Mouse (Mus musculus) cortical plate, adult 2 months (tissue): ENCODE data around the gene Arid4b.

Source experiments
- CTCF ChIP-seq: fragments of 200-500 bp; IDR thresholded peaks from 2 replicates; pipeline ENCODE4 v1.5.1; 2011; ENCODE audit warnings: mild to moderate bottlenecking, control low read depth, low read length; ENCODE audit not compliant: insufficient read depth; ENCODE audit errors: extremely low read depth
- POLR2A ChIP-seq: fragments of 200-500 bp; IDR thresholded peaks from 2 replicates; pipeline ENCODE4 v1.6.1; 2011; ENCODE audit warnings: mild to moderate bottlenecking, low read length, control low read depth; ENCODE audit not compliant: insufficient read depth; ENCODE audit errors: extremely low read depth

DNA sequence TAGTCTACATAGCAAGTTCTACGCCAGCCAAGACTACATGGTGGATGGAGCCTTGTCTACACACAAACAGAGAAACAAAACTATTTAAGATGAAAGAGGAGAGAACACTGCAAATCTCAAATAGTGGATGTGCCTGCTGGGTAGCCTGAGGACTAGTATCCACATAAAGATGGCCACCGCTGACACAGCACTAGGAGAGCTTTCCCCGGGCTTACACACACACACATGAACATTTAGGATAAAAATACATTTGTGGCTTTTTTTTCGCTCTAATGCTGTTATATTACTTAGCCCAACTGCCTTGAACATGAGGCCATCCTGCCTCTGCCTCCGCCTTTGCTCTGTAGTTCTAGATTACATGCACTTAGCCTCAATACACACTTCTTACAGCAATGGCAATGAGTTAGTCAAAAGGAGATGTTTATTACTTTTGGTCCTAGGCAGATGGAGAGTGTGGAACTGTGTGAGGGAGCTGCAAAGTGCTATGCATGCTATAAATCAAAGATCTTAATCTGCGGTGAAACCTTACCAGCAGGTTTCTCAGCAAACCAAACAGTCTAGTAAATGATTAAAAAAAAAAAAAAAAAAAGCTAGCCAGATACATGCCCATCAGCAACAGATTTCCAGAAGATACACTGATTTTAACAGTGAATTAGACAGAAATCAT is 36.7 kb upstream of the Arid4b start:
- TF ChIP-seq CTCF, result no peak
- TF ChIP-seq POLR2A, result no peak
